Mouse (Mus musculus) heart, postnatal 0 days (tissue): ENCODE measurements around the gene Klk1b1. TPM values are rescaled to one million over a fixed set of nuclear protein-coding genes. Genes with fewer than 3 reads are reported as not detected.
"Not testable (repeated sequence)": the region's sequence is repeated elsewhere in the genome, so short reads cannot be mapped to it uniquely, and the experiment has no call there.

Experiments used
- ATAC-seq: fragments of 200-750 bp; cut with Nextera tagmentation; 2 replicates; pipeline ENCODE4 v1.8.0; 2017; ENCODE audit warnings: low read depth, moderate number of reproducible peaks, moderate library complexity; ENCODE audit not compliant: insufficient read depth
- DNase-seq: peaks from one replicate; pipeline ENCODE4 v3.0.0-alpha.2; 2016; ENCODE audit warnings: low spot score
- H3K27ac ChIP-seq: fragments of 300-500 bp; sonication (generic); 2 replicates; pipeline ENCODE4 v1.5.1; 2014; ENCODE audit warnings: low read depth, mild to moderate bottlenecking
- H3K27me3 ChIP-seq: fragments of 300-500 bp; sonication (generic); 2 replicates; pipeline ENCODE4 v1.6.1; 2014; ENCODE audit warnings: low read length, mixed read lengths; ENCODE audit not compliant: control insufficient read depth, insufficient read depth
- H3K36me3 ChIP-seq: fragments of 300-500 bp; sonication (generic); replicated peaks from 2 replicates; pipeline ENCODE4 v1.6.1; 2014; ENCODE audit warnings: low read length, mixed read lengths; ENCODE audit not compliant: control insufficient read depth, insufficient read depth
- H3K4me1 ChIP-seq: fragments of 300-500 bp; sonication (generic); 2 replicates; pipeline ENCODE4 v1.6.1; 2014; ENCODE audit warnings: antibody characterized with exemption; ENCODE audit not compliant: control insufficient read depth, insufficient read depth
- H3K4me2 ChIP-seq: fragments of 300-500 bp; sonication (generic); 2 replicates; pipeline ENCODE4 v1.6.1; 2014; ENCODE audit warnings: low read depth, mild to moderate bottlenecking, low read length, moderate library complexity
- H3K4me3 ChIP-seq: fragments of 300-500 bp; sonication (generic); 2 replicates; pipeline ENCODE4 v1.5.1; 2014; ENCODE audit warnings: low read depth, low read length
- H3K9ac ChIP-seq: fragments of 300-500 bp; sonication (generic); replicated peaks from 2 replicates; pipeline ENCODE4 v1.6.1; 2014; ENCODE audit warnings: low read depth, low read length, mixed read lengths
- H3K9me3 ChIP-seq: fragments of 300-500 bp; sonication (generic); replicated peaks from 2 replicates; pipeline ENCODE4 v1.6.1; 2016; ENCODE audit warnings: low read length; ENCODE audit not compliant: control insufficient read depth
- CTCF ChIP-seq: IDR thresholded peaks from 2 replicates; pipeline ENCODE4 v1.5.1; 2016; ENCODE audit warnings: antibody characterized with exemption, control low read depth, low read depth
- EP300 ChIP-seq: IDR thresholded peaks from 2 replicates; pipeline ENCODE4 v1.6.1; 2016; ENCODE audit warnings: antibody characterized with exemption, low read depth
- WGBS: fragments of 180-500 bp; shearing (Covaris S2); extraction: QIAGEN DNeasy Blood & Tissue Kit; methylation state at CpG from one replicate; pipeline ENCODE4 v1.1.7; 2014; 5-methylcytosine and 5-hydroxymethylcytosine counted together
- polyA plus RNA-seq: library from polyadenylated mRNA; unstranded; fragments of >200 nt; fragmentation: Nextera tagmentation; extraction: Ambion mirVana; gene quantifications from 2 replicates; pipeline ENCODE4 v1.2.1, GENCODE M21; 2015
- total RNA-seq: library from RNA; depleted of rRNA; stranded (reverse); fragments of >200 nt; gene quantifications from 2 replicates; pipeline ENCODE4 v1.2.3, GENCODE M21; 2014; ENCODE audit warnings: low replicate concordance

The Klk1b1 gene
- total and polyA plus RNA-seq, 2 experiments from 2014 or later: not detected

GRCm38 (mm10) chr7:43934747-43935146 lies 31.8 kb upstream of the Klk1b1 start:
- H3K4me2 ChIP-seq: no peak overlapping the region
- no peak overlapping the region for H3K9ac ChIP-seq
- no peaks in the 10 kb centered on the region for H3K9me3 ChIP-seq
- 52% methylated on average over 3 of the region's 3 CpGs for WGBS
- DNase-seq: no peak
- TF ChIP-seq EP300 (no peak), CTCF (no peak)
- H3K4me3 ChIP-seq: no peak overlapping the region
- no peaks in the 10 kb centered on the region for H3K4me1 ChIP-seq
- ATAC-seq: no peak
- H3K36me3 ChIP-seq: no peaks in the 10 kb centered on the region
- no peak overlapping the region for H3K27ac ChIP-seq
- no peaks in the 10 kb centered on the region for H3K27me3 ChIP-seq

GRCm38 (mm10) chr7:43936551-43936950 lies 30.0 kb upstream of the Klk1b1 start:
- 84% methylated on average over 14 of the region's 14 CpGs for WGBS
- H3K4me2 ChIP-seq: no peak overlapping the region
- no peak for ATAC-seq

GRCm38 (mm10) chr7:43942293-43942692 lies 24.3 kb upstream of the Klk1b1 start:
- H3K4me2 ChIP-seq, H3K36me3 ChIP-seq, H3K4me1 ChIP-seq, DNase-seq, H3K9me3 ChIP-seq, H3K27me3 ChIP-seq, H3K4me3 ChIP-seq, H3K9ac ChIP-seq, ATAC-seq, H3K27ac ChIP-seq: not testable (repeated sequence)
- WGBS: 50% methylated on average over 3 of the region's 3 CpGs

More at GRCm38 (mm10) chr7:43936551-43936950, 30.0 kb upstream of the Klk1b1 start:
- DNase-seq: no peak
- Histone ChIP-seq H3K9ac (no peak overlapping the region), H3K4me1 (no peaks in the 10 kb centered on the region), H3K4me3 (no peak overlapping the region), H3K36me3 (no peaks in the 10 kb centered on the region), H3K27ac (no peak overlapping the region), H3K27me3 (no peaks in the 10 kb centered on the region), H3K9me3 (no peaks in the 10 kb centered on the region)
- TF ChIP-seq EP300: no peak
- no peak for TF ChIP-seq CTCF

GRCm38 (mm10) chr7:43944727-43945264 lies 21.8 kb upstream of the Klk1b1 start:
- DNase-seq (no peak), ATAC-seq (no peak)
- H3K4me1 ChIP-seq: no peaks in the 10 kb centered on the region
- no peak overlapping the region for H3K4me3 ChIP-seq
- WGBS: 64% methylated on average over 3 of the region's 3 CpGs
- H3K9me3 ChIP-seq: no peaks in the 10 kb centered on the region
- no peaks in the 10 kb centered on the region for H3K36me3 ChIP-seq
- H3K27ac ChIP-seq: no peak overlapping the region
- H3K9ac ChIP-seq: no peak overlapping the region
- TF ChIP-seq CTCF (no peak), EP300 (no peak)
- no peak overlapping the region for H3K4me2 ChIP-seq
- no peaks in the 10 kb centered on the region for H3K27me3 ChIP-seq

- TF ChIP-seq CTCF (no peak), EP300 (no peak)
- Histone ChIP-seq H3K4me3 (no peak within 1 kb of the TSS), H3K9me3 (no peaks in the 10 kb centered on the region), H3K27ac (no peak within 1 kb of the TSS), H3K4me2 (no peak within 1 kb of the TSS), H3K9ac (no peak within 1 kb of the TSS), H3K4me1 (no peaks in the 10 kb centered on the region), H3K27me3 (no peaks in the 10 kb centered on the region), H3K36me3 (no peaks in the 10 kb centered on the region)
- ATAC-seq (no peak), DNase-seq (no peak)
- 69% methylated on average over 2 of the region's 2 CpGs for WGBS
Observed at GRCm38 (mm10) chr7:43950364-43950763, 16.2 kb upstream of the Klk1b1 start, which contains the start of gene Klk1b8. Gene Klk1b8 (plus strand): TSS chr7:43950664.

- TF ChIP-seq CTCF: no peak
- TF ChIP-seq EP300: no peak
- no peaks in the 10 kb centered on the region for H3K36me3 ChIP-seq
- no peak overlapping the region for H3K4me3 ChIP-seq
- H3K27me3 ChIP-seq: no peaks in the 10 kb centered on the region
- H3K9me3 ChIP-seq: no peaks in the 10 kb centered on the region
- ATAC-seq (no peak), DNase-seq (no peak)
- H3K9ac ChIP-seq: no peak overlapping the region
- no peak overlapping the region for H3K4me2 ChIP-seq
- no peak overlapping the region for H3K27ac ChIP-seq
- 64% methylated on average over 4 of the region's 4 CpGs for WGBS
- no peaks in the 10 kb centered on the region for H3K4me1 ChIP-seq
Observed at GRCm38 (mm10) chr7:43952703-43953102, 13.8 kb upstream of the Klk1b1 start.
